Mouse (Mus musculus): ENCODE data around the gene Cpsf7.

The Cpsf7 gene

DNA sequence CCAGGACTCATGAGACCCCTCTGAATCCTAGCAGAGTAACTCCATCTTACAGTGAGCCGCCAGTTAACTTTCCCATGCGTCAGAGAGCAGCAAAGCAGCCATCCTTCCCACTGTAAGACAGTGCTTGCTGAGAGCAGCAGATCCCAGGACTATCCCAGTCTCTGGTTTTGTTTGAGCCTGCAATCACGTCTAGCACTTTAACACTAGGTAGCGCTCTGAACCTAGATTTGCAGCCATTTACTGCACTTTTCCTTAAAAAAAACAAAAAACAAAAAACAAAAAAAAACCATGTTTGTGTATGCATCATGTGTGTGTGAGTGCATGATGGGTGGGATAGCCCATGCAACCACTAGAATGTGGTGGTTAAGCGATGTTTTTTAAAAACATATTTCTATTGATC lies 35.0 kb downstream of the Cpsf7 start:
- no peak for DNase-seq (ENCODE audit: low read depth, low spot score)

DNA sequence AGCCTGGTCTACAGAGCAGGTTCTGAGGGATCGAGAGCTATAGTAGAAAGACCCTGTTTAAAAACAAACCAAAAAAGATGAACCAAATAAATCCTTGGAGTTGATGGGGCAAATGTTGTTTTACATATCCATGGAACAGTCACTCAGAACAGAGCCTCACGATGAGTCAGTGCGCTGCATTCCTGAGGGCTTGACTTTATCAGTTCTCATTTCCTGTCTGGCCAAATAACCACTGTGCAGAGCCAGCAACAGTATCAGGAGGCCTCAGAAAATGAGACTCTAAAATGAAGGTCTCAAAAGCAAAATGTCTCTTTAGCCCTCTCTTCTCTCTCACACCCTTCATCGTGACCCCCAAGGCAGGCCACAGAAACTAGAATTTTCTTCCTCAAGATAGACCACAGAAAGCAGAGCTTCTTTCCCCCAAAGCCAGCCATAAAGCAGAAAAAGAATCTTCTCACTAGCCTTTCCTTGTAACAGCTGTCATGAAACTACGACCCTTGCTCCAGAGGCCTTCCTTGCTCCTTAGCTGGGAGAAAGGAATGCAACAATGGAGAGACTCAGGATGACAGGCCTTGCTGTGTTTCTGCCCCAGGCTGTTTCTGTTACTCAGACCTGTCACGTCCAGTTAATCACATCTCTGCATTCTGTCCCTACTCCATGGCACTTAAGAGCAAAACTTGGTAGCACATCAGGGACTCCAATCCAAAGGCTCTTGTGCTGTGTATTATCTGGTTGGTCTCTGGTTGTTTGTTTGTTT lies 36.7 kb downstream of the Cpsf7 start:
- DNase-seq (ENCODE audit: low read depth, low spot score) = no peak

DNA sequence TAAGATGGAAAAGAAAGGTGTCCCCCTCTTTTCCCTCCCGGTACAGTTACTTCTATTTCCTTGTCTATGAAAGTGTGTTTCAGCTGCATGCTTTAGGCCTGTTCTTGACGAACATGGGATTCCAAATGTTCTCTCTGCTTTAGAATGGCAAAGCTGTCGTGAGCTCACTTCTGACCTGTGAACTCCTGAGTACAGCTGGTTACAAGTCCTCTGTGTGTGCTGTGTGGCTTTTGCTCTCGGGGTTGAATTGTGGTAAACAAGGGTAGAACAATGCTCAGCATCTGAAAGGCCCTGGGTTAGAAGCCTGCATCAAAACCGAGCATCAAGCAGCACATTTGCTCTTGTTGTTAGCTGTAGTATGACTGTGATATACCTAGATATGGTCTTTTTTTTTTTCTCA lies 37.3 kb downstream of the Cpsf7 start:
- DNase-seq (ENCODE audit: low read depth, low spot score) = no peak

DNA sequence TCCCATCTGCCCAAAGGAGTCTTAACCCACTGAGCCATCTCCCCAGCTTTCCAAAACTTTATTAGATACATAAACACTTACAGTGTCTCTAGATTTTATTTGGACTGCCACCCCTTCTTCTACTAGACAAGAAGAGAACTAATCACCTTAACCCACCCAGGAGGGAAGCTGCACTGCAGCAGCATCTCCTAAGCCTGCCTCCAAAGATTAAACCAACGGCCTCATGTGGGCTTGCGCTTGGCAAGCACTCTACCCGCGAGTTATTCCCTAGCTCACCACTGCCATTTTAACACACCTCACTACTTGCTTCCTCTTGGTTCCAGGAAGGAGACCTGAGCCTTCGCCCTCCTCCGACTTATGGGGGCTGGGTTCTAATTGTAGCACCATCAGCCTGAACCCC lies 39.2 kb downstream of the Cpsf7 start:
- DNase-seq (ENCODE audit: low read depth, low spot score) = no peak

DNA sequence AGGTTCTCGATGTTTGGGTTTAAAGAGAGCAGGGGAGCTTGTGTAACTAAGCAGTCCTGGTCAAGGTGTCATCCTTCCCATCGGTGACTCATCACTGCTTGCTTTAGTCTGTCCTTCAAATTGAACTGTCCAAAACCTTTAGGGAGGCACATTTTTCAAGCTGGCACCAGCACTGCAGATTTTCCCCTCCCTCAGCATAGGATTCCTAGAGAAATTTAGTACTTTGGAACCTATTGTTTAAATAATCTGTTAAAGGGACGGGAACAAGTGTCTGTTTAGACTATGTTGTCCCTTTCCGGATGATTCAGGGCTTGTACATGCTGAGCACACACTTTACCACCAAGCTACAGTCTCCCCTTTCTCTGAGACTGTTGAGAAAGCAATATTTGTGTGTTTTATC lies 40.2 kb downstream of the Cpsf7 start:
- DNase-seq (ENCODE audit: low read depth, low spot score) = no peak

DNA sequence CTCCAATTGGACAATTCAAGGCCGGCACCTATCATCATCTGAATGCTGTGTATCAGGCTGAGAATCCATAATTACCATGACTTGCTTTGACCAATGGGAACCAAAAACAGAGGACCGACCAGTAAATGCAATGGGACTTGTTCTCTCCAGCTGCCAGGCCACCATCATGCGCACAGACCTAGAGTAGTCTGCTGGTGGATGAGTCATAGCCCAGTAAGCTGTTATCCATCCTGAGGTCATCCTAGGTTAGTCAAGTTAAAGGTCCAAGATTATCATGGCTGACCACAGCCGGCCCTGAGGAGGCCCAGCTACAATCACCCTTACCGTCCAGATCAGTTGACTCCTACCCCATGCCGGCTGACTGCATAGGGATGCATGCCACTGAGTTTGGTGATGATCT lies 44.6 kb downstream of the Cpsf7 start:
- no peak for DNase-seq (ENCODE audit: low read depth, low spot score)

DNA sequence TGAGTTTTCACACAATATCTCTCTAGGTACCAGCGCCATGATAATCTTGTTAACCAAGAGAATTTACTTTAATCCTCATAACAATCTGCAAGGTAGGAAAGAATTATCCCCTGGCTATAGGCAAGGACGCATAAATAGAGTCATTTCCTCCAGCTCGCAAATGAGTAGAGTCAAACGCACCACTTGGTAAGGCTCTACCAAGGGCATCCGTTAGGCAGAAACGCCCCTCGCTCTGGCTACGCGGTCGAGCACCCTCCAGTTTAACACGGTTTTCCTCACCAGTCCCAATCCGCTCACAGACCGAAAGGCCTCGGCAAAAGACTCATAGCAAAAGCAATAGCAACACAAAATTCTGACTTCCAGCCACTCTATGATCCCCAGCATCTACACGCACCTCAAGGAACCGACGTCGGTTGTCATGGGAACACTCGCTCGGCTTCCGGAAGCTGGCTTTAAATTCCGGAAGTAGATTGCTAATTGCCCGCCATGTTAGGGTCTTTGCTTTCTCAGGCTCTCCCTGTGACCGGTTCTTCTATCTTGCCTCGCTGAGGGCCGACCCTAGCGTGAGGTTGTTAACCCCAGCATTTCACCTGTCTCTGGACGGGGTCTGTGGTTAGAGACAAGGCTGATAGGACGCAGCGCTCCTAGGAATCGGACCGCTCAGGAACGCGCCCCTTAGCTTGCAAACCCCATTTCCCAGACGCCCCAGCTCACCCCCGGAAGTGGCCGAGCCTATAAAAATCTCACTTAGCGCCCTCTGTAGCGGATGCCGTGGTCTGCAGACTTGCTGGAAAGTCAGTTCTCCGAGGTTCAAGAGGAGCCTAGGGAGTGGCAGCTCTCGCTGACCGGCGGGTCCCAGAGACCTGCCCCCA lies 51.9 kb downstream of the Cpsf7 start, which contains the start of the genes Cyb561a3 and Tmem138:
Cyb561a3 (plus strand) TSS at position 483 of the 872 bp plus-strand sequence.
Tmem138 (minus strand) TSS at position 673 of the 872 bp plus-strand sequence.
- DNase-seq (ENCODE audit: low read depth, low spot score) = peak; percentile 96

DNA sequence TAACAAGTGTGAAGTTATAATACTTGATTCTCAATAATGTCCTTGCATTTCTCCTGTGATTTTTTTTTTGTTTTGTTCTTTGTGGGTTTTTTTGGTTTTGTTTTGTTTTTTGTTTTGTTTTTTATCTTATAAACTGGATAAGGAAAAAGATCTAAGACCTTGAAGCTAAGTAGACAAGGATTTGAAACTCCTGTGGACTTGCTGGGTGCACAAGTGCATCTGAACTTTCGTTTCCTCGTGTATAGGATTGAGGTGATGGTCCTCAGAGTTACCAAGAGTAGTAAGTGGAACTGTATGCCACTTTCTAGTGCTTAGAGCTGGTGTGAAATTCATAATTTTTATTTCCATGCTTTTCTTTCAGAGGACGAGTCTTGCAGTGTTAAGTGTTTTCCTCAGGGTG lies 55.0 kb downstream of the Cpsf7 start:
- DNase-seq (ENCODE audit: low read depth, low spot score) = no peak

DNA sequence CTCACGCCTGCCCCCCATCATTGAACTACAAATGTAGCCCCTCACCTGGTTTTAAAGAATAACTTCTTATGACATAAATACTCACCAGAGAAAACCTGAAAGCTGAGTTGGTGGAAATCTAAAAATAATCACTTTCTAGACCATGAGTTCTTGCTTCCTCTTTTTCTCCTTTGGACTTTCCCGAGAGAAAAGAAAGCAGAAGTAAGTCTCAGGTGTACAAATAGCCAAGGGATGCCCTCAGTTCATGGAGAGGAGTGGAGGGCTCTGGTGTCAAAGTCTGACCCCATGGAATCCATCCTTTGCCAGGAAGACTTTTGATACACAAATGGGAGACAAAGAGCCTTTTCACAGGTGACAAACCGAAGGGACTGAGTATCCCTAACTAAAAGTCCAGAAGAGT lies 55.7 kb downstream of the Cpsf7 start:
- no peak for DNase-seq (ENCODE audit: low read depth, low spot score)

DNA sequence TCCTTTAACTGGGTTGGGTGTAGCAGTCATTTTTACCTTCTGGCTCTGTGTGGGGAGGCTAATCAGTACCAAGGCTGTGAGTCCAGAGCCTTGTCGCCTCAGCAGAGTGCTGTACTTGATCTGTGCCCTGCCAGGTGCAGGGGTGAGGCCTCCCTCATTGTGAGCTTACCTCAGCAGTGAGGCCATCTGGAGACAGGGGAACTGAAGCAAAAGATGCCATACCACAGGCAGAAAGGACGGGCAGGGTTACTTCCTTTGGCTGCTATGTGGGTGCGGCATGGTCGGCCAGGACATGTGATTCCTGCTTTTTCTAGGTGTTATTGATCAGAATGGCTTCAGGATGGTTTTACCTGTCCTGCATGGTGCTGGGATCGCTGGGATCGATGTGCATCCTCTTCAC lies 56.9 kb downstream of the Cpsf7 start:
- no peak for DNase-seq (ENCODE audit: low read depth, low spot score)

DNA sequence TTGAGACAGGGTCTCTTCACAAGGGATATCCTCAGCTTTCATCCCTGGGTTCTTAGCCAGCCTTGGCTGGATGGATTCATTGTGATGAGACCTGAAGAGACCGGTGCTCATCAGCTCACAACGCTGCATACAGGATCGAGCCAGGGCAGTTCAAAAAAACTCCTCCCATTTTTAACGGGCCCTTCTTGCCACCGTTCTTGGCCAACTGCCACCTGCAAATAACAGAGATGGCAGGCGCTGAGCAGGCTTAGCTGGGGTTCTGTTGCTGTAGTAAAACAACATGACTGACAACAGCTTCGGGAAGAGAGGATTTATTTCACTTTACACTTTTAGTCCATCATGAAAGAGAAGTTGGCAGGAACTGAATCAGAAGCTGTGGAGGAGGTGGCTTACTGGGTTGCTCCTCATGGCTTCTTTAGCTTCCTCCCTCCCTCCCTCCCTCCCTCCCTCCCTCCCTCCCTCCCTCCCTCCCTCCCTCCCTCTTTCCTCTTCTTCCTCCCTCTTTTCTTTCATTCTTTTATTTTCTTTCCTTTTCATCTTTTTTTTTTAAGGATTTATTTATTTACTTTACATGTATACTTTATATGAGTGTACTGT lies 58.6 kb downstream of the Cpsf7 start:
- DNase-seq (ENCODE audit: low read depth, low spot score) = no peak

DNA sequence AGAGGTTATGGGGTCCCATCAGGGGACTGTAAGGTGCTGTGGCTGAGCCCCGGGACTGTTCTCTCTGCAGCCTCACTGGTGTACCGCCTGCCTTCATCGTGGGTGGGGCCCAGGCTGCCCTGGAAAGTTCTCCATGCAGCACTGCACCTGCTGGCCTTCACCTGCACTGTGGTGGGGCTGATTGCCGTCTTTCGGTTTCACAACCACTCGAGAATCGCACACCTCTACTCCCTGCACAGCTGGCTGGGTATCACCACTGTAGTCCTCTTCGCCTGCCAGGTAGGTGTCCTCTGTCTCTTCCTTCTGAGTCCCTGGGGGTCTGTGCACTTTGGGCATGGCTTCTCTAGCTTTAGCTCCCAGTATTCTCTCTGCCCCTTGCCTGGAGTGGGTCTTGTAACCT lies 60.0 kb downstream of the Cpsf7 start:
- DNase-seq (ENCODE audit: low read depth, low spot score) = no peak

DNA sequence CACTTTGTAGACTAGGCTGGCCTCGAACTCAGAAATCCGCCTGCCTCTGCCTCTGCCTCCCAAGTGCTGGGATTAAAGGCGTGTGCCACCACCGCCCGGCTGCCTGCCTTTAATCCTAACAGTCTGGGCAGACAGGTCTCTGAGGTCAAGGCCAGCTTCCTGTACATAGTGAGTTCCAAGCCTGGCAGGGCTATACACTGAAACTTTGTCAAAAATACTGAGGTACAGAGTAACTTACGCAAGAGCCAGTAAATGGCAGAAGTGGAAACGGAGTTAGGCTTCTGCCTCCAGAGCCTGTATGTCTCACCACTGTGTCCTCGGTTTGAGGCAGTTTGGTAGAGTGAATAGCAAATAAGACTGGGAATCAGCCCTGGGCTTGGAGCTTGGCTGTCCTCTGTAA lies 62.2 kb downstream of the Cpsf7 start:
- no peak for DNase-seq (ENCODE audit: low read depth, low spot score)

DNA sequence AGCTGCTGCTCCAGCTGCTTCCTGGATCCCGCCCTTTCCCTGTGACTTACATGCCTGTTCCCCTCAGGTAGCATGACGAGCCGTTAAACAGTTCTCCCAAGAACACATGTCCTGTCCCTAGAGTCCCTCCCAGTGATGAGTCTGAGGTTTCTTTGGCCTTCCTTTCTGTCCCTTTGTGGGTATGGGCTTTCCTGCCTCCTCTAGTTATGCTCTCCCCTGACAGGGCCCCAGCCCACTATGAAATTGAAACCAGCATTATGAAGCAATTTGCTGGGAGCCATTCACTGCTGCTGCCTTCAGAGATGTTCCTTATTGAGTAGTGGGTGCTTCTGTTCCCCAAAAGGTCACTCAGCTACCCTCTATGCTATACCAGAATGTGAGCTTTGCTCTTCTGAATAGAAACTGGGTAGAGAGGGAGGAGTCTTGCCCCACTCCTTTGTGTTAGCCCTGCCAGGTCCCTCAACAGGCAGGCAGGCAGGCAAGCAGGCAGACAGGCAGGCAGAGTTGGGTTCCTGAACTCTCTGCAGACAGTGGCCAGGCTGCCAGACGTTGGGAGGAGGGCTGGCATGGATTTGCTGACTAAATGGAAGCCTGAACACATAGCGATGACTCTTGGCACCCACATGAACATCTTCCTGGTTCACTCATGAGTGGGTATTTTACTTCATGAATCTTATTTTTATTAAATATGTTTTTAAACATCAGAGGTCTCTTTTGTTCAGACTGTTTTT lies 64.2 kb downstream of the Cpsf7 start:
- no peak for DNase-seq (ENCODE audit: low read depth, low spot score)

DNA sequence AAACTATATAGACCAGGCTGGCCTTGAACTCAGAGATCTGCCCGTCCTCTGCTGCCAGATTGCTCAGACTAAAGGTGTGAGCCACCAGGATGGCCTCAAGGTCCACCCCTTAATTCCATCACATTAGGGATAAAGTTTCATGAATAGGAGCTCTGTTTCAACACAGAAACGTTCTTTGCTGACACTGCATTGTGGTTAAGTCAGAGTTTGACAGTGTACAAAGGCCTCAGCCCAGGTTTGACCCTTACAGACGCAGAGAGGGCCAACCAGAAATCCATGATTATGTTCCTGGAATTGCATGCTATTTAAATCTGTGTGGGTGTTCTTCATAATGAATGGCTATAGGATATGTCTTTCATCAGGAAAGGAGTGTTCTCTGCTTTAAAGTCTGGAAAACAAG lies 65.2 kb downstream of the Cpsf7 start:
- DNase-seq (ENCODE audit: low read depth, low spot score) = no peak

DNA sequence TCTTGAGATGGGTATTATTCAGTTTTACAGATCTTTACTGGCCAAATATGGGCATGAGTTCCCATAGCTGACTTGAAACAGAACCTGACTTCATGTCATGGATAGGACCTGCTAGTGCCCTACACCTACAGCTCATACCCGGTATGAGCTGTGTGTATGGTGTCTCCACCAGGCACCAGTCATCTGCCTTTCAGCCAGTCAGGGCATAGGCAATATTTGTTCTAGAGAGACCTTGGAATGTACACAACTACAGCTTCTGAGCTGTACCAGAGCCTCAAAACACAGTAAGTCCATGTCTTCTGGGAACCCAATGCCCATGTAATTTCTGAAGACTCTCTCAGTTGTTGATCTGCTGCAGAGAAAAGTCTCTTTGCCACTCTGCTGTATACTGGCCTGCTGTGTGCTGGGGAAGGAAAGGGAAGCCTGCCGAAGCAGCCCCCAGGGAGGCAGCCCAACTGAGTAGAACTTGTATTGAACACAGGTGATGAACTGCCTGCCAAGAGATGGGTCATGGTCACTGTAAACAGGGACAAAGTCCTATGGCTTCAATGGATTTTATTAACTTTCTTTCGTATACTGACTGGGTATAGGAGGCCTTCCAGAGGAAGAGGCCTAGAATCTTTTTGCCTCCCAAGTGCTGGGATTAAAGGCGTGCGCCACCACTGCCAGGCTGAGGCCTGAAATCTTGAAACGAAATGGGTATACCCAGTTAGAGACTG lies 66.8 kb downstream of the Cpsf7 start:
- no peak for DNase-seq (ENCODE audit: low read depth, low spot score)
